Mouse (Mus musculus) E14TG2a.4 (cell line): Measurements from ENCODE around the gene Cdh23.

Experiments used
- CTCF ChIP-seq: conservative IDR thresholded peaks from 2 replicates; pipeline ENCODE4 v1.5.1; 2014; ENCODE audit warnings: low read length
- NANOG ChIP-seq: IDR thresholded peaks from 2 replicates; pipeline ENCODE4 v1.6.1; 2014; ENCODE audit warnings: borderline replicate concordance, low read length, mixed read lengths
- POU5F1 ChIP-seq: IDR thresholded peaks from 2 replicates; pipeline ENCODE4 v1.6.1; 2014; ENCODE audit warnings: low read length, borderline replicate concordance

DNA sequence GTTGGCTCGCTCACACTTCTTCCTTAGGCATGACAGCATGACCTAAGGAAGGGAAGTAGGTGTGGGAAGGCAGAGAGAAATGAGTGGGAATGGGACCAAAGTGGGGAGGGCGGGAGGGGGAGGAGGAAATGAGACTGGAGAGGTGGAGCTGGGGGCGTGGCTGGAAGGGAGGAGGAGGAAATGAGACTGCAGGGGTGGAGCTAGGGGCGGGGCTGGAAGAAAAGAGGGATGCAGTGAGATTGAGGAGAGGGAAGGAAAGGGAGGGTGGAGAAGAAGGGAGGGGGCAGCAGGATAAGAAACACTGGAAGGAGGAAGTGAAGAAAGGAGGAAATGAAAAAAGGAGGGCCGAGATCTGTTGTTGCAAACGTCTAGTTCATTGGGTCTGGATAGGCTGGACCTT lies 5.3 kb downstream of the Cdh23 start:
- TF ChIP-seq CTCF = no peak
- TF ChIP-seq POU5F1 = no peak
- TF ChIP-seq NANOG = no peak
